Mouse (Mus musculus) hindbrain, embryonic 16.5 days (tissue): ENCODE results near the gene Smim13. TPM values are rescaled to one million over a fixed set of nuclear protein-coding genes. Genes with fewer than 3 reads are reported as not detected.

Experiments used
- ATAC-seq: fragments of 200-750 bp; cut with Nextera tagmentation; 2 replicates; pipeline ENCODE4 v1.8.0; 2017; ENCODE audit warnings: moderate TSS enrichment, moderate library complexity
- H3K27ac ChIP-seq: fragments of 300-500 bp; sonication (generic); 2 replicates; pipeline ENCODE4 v1.5.1; 2014; ENCODE audit warnings: low read depth, mild to moderate bottlenecking, control low read depth, low read length, moderate library complexity
- H3K27me3 ChIP-seq: fragments of 300-500 bp; sonication (generic); replicated peaks from 2 replicates; pipeline ENCODE4 v1.6.1; 2014; ENCODE audit warnings: low read length; ENCODE audit not compliant: control insufficient read depth, insufficient read depth
- H3K36me3 ChIP-seq: fragments of 300-500 bp; sonication (generic); 2 replicates; pipeline ENCODE4 v1.6.1; 2014; ENCODE audit warnings: mild to moderate bottlenecking, low read length, moderate library complexity, mixed read lengths; ENCODE audit not compliant: control insufficient read depth, insufficient read depth
- H3K4me1 ChIP-seq: fragments of 300-500 bp; sonication (generic); 2 replicates; pipeline ENCODE4 v1.6.1; 2014; ENCODE audit warnings: low read depth, low read length; ENCODE audit not compliant: control insufficient read depth, insufficient read depth
- H3K4me2 ChIP-seq: fragments of 300-500 bp; sonication (generic); 2 replicates; pipeline ENCODE4 v1.6.1; 2014; ENCODE audit warnings: mild to moderate bottlenecking, low read length, control low read depth, moderate library complexity
- H3K4me3 ChIP-seq: fragments of 300-500 bp; sonication (generic); 2 replicates; pipeline ENCODE4 v1.5.1; 2014; ENCODE audit warnings: mild to moderate bottlenecking, low read length, control low read depth, moderate library complexity
- H3K9ac ChIP-seq: fragments of 300-500 bp; sonication (generic); 2 replicates; pipeline ENCODE4 v1.6.1; 2014; ENCODE audit warnings: low read depth, mild to moderate bottlenecking, control low read depth, low read length, moderate library complexity
- H3K9me3 ChIP-seq: fragments of 300-500 bp; sonication (generic); 2 replicates; pipeline ENCODE4 v1.6.1; 2014; ENCODE audit warnings: mild to moderate bottlenecking, low read length, moderate library complexity; ENCODE audit not compliant: control insufficient read depth
- WGBS: fragments of 180-500 bp; shearing (Covaris S2); extraction: QIAGEN DNeasy Blood & Tissue Kit; methylation state at CpG from one replicate; pipeline ENCODE4 v1.1.7; 2014; 5-methylcytosine and 5-hydroxymethylcytosine counted together
- polyA plus RNA-seq: library from polyadenylated mRNA; unstranded; fragments of >200 nt; fragmentation: Nextera tagmentation; extraction: Ambion mirVana; gene quantifications from 2 replicates; pipeline ENCODE4 v1.2.1, GENCODE M21; 2015

Gene Smim13
- polyA plus RNA-seq, 1 experiment from 2014 or later = 28.5 TPM

- no peak overlapping the region for H3K4me3 ChIP-seq
- WGBS = 84% methylated on average over 5 of the region's 5 CpGs
- H3K27ac ChIP-seq = no peak overlapping the region
- H3K4me1 ChIP-seq = no peaks in the 10 kb centered on the region
- no peaks in the 10 kb centered on the region for H3K36me3 ChIP-seq
- no peak overlapping the region for H3K4me2 ChIP-seq
- H3K9me3 ChIP-seq = no peaks in the 10 kb centered on the region
- no peak for ATAC-seq
- H3K27me3 ChIP-seq = no peaks in the 10 kb centered on the region
- no peak overlapping the region for H3K9ac ChIP-seq
Measured at GRCm38 (mm10) chr13:41263304-41264006, 13.8 kb downstream of the Smim13 start.

DNA sequence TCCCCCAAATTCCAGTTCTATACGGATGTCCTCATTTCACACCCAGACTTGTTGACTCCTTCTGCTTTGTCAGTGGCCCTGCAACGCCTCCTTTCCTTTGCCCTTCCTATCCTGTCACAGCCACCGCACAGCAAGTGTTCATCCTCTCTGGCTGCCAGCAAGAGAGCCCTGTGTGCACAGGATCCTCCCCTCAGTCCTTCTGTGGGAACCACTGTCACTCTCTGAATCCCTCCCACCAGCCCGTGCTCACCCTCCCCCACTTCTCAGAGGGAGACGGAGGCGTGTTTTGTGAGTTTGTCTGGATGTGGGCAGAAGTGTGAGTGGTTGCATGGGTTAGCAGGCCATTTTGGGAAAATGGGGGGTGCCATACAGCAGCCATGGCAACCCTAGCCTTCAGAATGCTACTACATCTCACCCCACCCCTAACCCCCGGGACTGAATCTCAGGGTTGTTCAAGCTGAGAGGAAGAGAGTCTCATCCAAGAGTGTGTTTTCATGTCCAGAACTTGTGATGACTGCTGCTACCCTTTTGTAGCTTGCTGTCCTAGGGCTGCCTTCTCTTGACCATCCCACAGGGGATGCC is 18.3 kb downstream of the Smim13 start:
- Histone ChIP-seq H3K27me3 (no peaks in the 10 kb centered on the region), H3K9ac (no peak overlapping the region), H3K27ac (no peak overlapping the region), H3K4me1 (no peaks in the 10 kb centered on the region), H3K4me3 (no peak overlapping the region), H3K4me2 (peak overlapping the region; percentile 11; the same call in 1 of the 2 replicates), H3K9me3 (no peaks in the 10 kb centered on the region), H3K36me3 (no peaks in the 10 kb centered on the region; the same call in 1 of the 2 replicates)
- WGBS = 17% methylated on average over 7 of the region's 7 CpGs
- ATAC-seq = peak; percentile 86

DNA sequence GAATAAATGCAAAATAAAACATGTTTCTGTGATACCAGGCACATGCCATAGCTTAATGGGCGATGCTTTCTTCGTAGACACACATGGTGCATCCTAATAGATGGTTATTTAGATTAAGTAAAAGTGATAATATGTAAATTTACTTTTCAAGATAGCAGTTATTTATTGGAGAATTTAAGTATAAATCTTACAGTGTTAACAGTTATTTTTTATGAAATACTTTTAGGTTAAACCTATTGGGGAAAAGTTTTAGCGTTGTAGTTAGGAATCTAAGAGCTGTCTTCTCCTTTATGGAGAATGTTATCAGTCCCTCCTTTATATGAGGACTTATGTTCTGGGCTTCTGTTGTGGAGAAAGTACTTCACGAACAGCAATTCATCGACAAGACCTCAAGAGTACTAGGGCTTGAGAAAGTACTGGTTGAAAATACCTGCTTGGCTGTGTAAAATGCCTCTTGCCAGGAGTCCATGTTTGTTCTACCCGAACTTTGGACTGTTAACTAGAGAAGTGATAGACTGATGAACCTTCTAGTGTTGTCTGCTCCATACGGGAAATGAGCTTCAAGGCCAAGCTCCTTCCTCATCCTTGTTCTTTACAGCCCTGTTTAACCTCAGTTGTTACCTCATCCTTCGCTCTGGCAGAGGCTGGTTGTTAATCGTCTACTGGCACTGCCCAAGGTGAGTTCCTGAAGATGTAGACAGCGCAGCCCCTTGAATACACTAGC is 24.4 kb downstream of the Smim13 start, which contains the start of gene Gm17364:
Gm17364 (minus strand) TSS at position 51 of the 724 bp plus-strand sequence.
- Histone ChIP-seq H3K36me3 (peaks cover 8% of the 10 kb centered on the region), H3K9ac (no peak within 1 kb of the TSS), H3K27ac (no peak within 1 kb of the TSS), H3K27me3 (no peaks in the 10 kb centered on the region), H3K9me3 (0 out of 2 replicates have a peak, but pooled peaks cover 2% of the 10 kb centered on the region), H3K4me3 (no peak within 1 kb of the TSS), H3K4me2 (no peak within 1 kb of the TSS), H3K4me1 (no peaks in the 10 kb centered on the region)
- 97% methylated on average over 10 of the region's 10 CpGs for WGBS
- no peak for ATAC-seq

- Histone ChIP-seq H3K36me3 (no peaks in the 10 kb centered on the region), H3K27ac (no peak overlapping the region), H3K4me2 (no peak overlapping the region), H3K27me3 (no peaks in the 10 kb centered on the region), H3K9ac (no peak overlapping the region), H3K9me3 (0 out of 2 replicates have a peak, but pooled peaks cover 2% of the 10 kb centered on the region), H3K4me3 (no peak overlapping the region), H3K4me1 (no peaks in the 10 kb centered on the region)
- no peak for ATAC-seq
- 77% methylated on average over 5 of the region's 5 CpGs for WGBS
Measured at GRCm38 (mm10) chr13:41280696-41281095, 31.1 kb downstream of the Smim13 start.

- Histone ChIP-seq H3K27ac (no peak overlapping the region), H3K9ac (no peak overlapping the region), H3K27me3 (no peaks in the 10 kb centered on the region), H3K9me3 (no peaks in the 10 kb centered on the region), H3K36me3 (no peaks in the 10 kb centered on the region), H3K4me2 (no peak overlapping the region), H3K4me3 (no peak overlapping the region), H3K4me1 (no peaks in the 10 kb centered on the region)
- WGBS = 30% methylated on average over 5 of the region's 5 CpGs
- ATAC-seq = peak; percentile 54
Measured at GRCm38 (mm10) chr13:41283256-41283655, 33.6 kb downstream of the Smim13 start.

DNA sequence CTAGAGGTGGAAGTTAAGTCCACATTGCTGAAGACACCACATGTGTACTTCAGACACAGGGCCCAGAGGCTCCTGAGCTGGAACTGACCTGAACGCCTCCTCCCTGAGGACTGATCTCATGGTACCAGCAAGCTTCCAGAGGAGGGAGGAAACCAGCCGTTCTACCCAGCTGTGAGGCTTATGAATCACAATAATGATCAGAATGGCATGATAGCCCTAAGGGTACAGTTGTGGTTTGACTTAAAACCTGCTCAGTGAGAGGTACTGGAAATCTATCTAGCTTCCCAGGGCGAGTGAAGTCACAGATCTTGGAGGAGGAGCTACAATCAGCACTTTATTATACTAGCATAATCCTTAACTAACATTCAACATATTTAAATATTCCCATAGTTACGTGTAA is 35.8 kb downstream of the Smim13 start:
- H3K4me1 ChIP-seq = no peaks in the 10 kb centered on the region
- 73% methylated on average over 4 of the region's 4 CpGs for WGBS

GRCm38 (mm10) chr13:41286285-41286684 is 36.6 kb downstream of the Smim13 start:
- Histone ChIP-seq H3K4me3 (no peak overlapping the region), H3K9ac (no peak overlapping the region), H3K4me2 (no peak overlapping the region), H3K4me1 (no peaks in the 10 kb centered on the region), H3K27ac (no peak overlapping the region), H3K27me3 (no peaks in the 10 kb centered on the region), H3K36me3 (no peaks in the 10 kb centered on the region), H3K9me3 (peaks cover under 1% of the 10 kb centered on the region)
- 48% methylated on average over 3 of the region's 3 CpGs for WGBS
- no peak for ATAC-seq

More for the DNA sequence above, 35.8 kb downstream of the Smim13 start:
- H3K27me3 ChIP-seq = no peaks in the 10 kb centered on the region
- H3K27ac ChIP-seq = no peak overlapping the region
- ATAC-seq = no peak
- H3K4me2 ChIP-seq = no peak overlapping the region
- H3K4me3 ChIP-seq = no peak overlapping the region
- H3K36me3 ChIP-seq = no peaks in the 10 kb centered on the region
- no peaks in the 10 kb centered on the region for H3K9me3 ChIP-seq
- H3K9ac ChIP-seq = no peak overlapping the region

DNA sequence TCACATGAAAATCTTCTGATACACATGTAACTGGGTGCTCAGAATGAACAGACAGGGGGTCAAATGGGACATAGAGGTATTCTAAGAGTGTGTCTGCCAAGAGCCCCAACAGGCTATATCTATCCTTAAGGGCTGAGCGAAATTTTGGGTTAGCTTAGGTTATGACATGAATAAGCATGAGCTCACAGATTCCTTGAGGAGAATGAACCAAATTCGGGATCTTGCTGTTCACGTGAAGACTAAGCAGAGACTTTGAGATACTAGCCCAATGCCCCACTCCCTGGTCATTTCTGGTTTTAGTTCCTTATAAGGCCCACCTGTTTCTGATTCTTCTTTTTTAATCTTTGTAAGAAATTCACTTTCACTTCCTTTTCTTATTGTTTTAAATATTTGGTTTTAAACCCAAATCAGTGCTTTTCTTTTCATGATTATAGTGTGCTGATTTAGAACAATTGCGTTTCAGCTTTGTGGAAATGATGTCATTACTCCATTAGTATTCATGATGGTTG is 41.9 kb downstream of the Smim13 start:
- H3K9ac ChIP-seq = no peak overlapping the region
- no peak overlapping the region for H3K4me2 ChIP-seq
- 84% methylated on average over 4 of the region's 4 CpGs for WGBS
- no peak overlapping the region for H3K27ac ChIP-seq
- H3K4me3 ChIP-seq = no peak overlapping the region
- peaks cover 3% of the 10 kb centered on the region for H3K9me3 ChIP-seq
- no peaks in the 10 kb centered on the region for H3K27me3 ChIP-seq
- ATAC-seq = no peak
- H3K36me3 ChIP-seq = no peaks in the 10 kb centered on the region
- no peaks in the 10 kb centered on the region for H3K4me1 ChIP-seq

- ATAC-seq = no peak
- H3K27ac ChIP-seq = no peak overlapping the region
- no peak overlapping the region for H3K9ac ChIP-seq
- H3K36me3 ChIP-seq = no peaks in the 10 kb centered on the region
- no peak overlapping the region for H3K4me3 ChIP-seq
- no peaks in the 10 kb centered on the region for H3K27me3 ChIP-seq
- H3K4me1 ChIP-seq = no peaks in the 10 kb centered on the region
- no peak overlapping the region for H3K4me2 ChIP-seq
- peaks cover 3% of the 10 kb centered on the region for H3K9me3 ChIP-seq
- 28% methylated on average over 5 of the region's 5 CpGs for WGBS
Measured at GRCm38 (mm10) chr13:41293595-41293994, 44.0 kb downstream of the Smim13 start.
